Mouse (Mus musculus) midbrain, postnatal 0 days (tissue): Measurements from ENCODE around the gene Thumpd3. TPM values are rescaled to one million over a fixed set of nuclear protein-coding genes. Genes with fewer than 3 reads are reported as not detected.
A peak's percentile ranks its signal among the peaks of the same experiment; 100 is the strongest.

Source experiments
- ATAC-seq: fragments of 200-750 bp; cut with Nextera tagmentation; 2 replicates; pipeline ENCODE4 v1.8.0; 2017; ENCODE audit warnings: moderate number of reproducible peaks, mild to moderate bottlenecking, moderate TSS enrichment, moderate library complexity; ENCODE audit not compliant: low FRiP score
- DNase-seq: peaks from one replicate; pipeline ENCODE4 v3.0.0-alpha.2; 2015; ENCODE audit warnings: low spot score
- H3K27ac ChIP-seq: fragments of 300-500 bp; sonication (generic); 2 replicates; pipeline ENCODE4 v1.5.1; 2014; ENCODE audit warnings: low read depth, mild to moderate bottlenecking, low read length, mixed read lengths
- H3K27me3 ChIP-seq: fragments of 300-500 bp; sonication (generic); 2 replicates; pipeline ENCODE4 v1.6.1; 2014; ENCODE audit warnings: low read length, control low read depth, mixed read lengths; ENCODE audit not compliant: insufficient read depth
- H3K36me3 ChIP-seq: fragments of 300-500 bp; sonication (generic); 2 replicates; pipeline ENCODE4 v1.6.1; 2014; ENCODE audit warnings: low read length, control low read depth, mixed read lengths; ENCODE audit not compliant: insufficient read depth
- H3K4me1 ChIP-seq: fragments of 300-500 bp; sonication (generic); 2 replicates; pipeline ENCODE4 v1.6.1; 2014; ENCODE audit warnings: mild to moderate bottlenecking, control low read depth, antibody characterized with exemption, low read length, mixed read lengths; ENCODE audit not compliant: insufficient read depth
- H3K4me2 ChIP-seq: fragments of 300-500 bp; sonication (generic); 2 replicates; pipeline ENCODE4 v1.6.1; 2014; ENCODE audit warnings: low read depth, mild to moderate bottlenecking, low read length, mixed read lengths; ENCODE audit not compliant: poor library complexity, severe bottlenecking
- H3K4me3 ChIP-seq: fragments of 300-500 bp; sonication (generic); 2 replicates; pipeline ENCODE4 v1.5.1; 2014; ENCODE audit warnings: low read depth, mild to moderate bottlenecking, low read length, moderate library complexity
- H3K9ac ChIP-seq: fragments of 300-500 bp; sonication (generic); replicated peaks from 2 replicates; pipeline ENCODE4 v1.6.1; 2014; ENCODE audit warnings: mild to moderate bottlenecking, low read length, moderate library complexity, mixed read lengths; ENCODE audit not compliant: poor library complexity, severe bottlenecking
- H3K9me3 ChIP-seq: fragments of 300-500 bp; sonication (generic); 2 replicates; pipeline ENCODE4 v1.6.1; 2016; ENCODE audit warnings: low read length, control low read depth
- CTCF ChIP-seq: IDR thresholded peaks from 2 replicates; pipeline ENCODE4 v1.5.1; 2016; ENCODE audit warnings: antibody characterized with exemption, mild to moderate bottlenecking
- WGBS: fragments of 180-500 bp; shearing (Covaris S2); extraction: QIAGEN DNeasy Blood & Tissue Kit; methylation state at CpG from one replicate; pipeline ENCODE4 v1.1.7; 2014; 5-methylcytosine and 5-hydroxymethylcytosine counted together
- polyA plus RNA-seq: library from polyadenylated mRNA; unstranded; fragments of >200 nt; fragmentation: Nextera tagmentation; extraction: Ambion mirVana; gene quantifications from 2 replicates; pipeline ENCODE4 v1.2.1, GENCODE M21; 2015
- total RNA-seq: library from RNA; depleted of rRNA; stranded (reverse); fragments of >200 nt; gene quantifications from 2 replicates; pipeline ENCODE4 v1.2.3, GENCODE M21; 2014

Gene Thumpd3
- total and polyA plus RNA-seq, 2 experiments from 2014 or later = 33.7 to 40.5 TPM

- no peak for ATAC-seq
- no peak overlapping the region for H3K4me3 ChIP-seq
- H3K27me3 ChIP-seq = no peaks in the 10 kb centered on the region
- H3K4me1 ChIP-seq = no peaks in the 10 kb centered on the region
- H3K9me3 ChIP-seq = no peaks in the 10 kb centered on the region
- DNase-seq = no peak
- H3K36me3 ChIP-seq = peaks cover 23% of the 10 kb centered on the region
- TF ChIP-seq CTCF = no peak
- no peak overlapping the region for H3K27ac ChIP-seq
- no peak overlapping the region for H3K9ac ChIP-seq
- 100% methylated on average over 1 of the region's 1 CpGs for WGBS
- H3K4me2 ChIP-seq = no peak overlapping the region
Observed at GRCm38 (mm10) chr6:113069154-113069553, 23.1 kb downstream of the Thumpd3 start.

GRCm38 (mm10) chr6:113075261-113075660 is 29.2 kb downstream of the Thumpd3 start:
- DNase-seq = no peak
- Histone ChIP-seq H3K27me3 (no peaks in the 10 kb centered on the region), H3K4me2 (peak overlapping the region; percentile 60), H3K9me3 (no peaks in the 10 kb centered on the region), H3K27ac (peak overlapping the region; percentile 99), H3K9ac (peak overlapping the region; percentile 100; the same call in 1 of the 2 replicates), H3K4me1 (peaks cover 4% of the 10 kb centered on the region; the same call in 1 of the 2 replicates), H3K4me3 (peak overlapping the region; percentile 91), H3K36me3 (no peaks in the 10 kb centered on the region)
- ATAC-seq = no peak
- 29% methylated on average over 3 of the region's 3 CpGs for WGBS
- no peak for TF ChIP-seq CTCF

GRCm38 (mm10) chr6:113076012-113076685 is 30.1 kb downstream of the Thumpd3 start:
- under 1% methylated on average over 44 of the region's 55 CpGs for WGBS
- H3K27ac ChIP-seq = peak overlapping the region; percentile 99
- TF ChIP-seq CTCF = peak; percentile 64
- peaks cover 4% of the 10 kb centered on the region; the same call in 1 of the 2 replicates for H3K4me1 ChIP-seq
- H3K4me2 ChIP-seq = peak overlapping the region; percentile 60
- peak overlapping the region; percentile 100 for H3K9ac ChIP-seq
- peak overlapping the region; percentile 91 for H3K4me3 ChIP-seq
- H3K27me3 ChIP-seq = no peaks in the 10 kb centered on the region
- peak; percentile 62 for DNase-seq
- no peaks in the 10 kb centered on the region for H3K36me3 ChIP-seq
- peak; percentile 87 for ATAC-seq
- no peaks in the 10 kb centered on the region for H3K9me3 ChIP-seq

DNA sequence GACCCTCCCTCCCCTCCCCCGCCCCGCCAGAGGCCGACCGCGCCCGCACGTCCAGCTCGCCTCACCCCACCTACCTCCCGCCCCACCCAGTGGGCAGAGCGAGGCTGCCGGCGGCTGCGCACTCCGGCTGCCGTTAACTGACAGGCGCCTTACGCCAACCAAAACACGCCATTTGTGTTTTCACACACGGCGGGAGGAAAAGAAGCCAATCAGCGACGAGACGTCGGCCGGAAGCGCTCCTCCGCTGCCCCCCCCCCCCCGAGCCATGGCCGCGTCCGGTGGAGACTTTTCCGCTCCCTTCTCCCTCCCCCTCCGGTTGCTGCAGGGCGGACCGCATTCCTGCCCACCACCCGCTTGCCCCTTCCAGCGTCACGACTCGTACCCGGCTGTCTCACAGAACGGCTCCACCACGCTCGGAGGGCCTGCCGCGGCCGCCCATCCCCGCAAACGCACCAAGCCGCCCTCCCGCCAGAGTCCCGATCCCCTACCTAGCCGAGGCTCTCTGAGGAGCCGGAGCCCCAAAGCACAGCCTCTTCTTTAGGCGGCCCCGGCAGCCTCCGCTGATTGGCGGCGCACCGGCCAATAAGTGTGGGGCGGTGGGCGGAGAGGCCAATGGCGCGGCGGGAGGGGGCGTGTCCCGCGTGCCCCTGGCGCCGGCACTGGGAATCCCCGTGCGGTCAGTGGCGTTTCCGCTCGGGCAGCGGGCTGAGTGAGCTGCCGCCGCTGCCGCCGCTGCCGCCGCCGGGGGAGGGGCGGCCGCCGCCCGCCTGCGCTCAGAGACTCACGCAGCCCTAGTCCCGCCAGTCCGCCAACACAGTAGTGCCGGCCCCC is 30.9 kb downstream of the Thumpd3 start, which contains the start of gene Setd5:
Gene Setd5 (plus strand): TSS at position 680 of the 831 bp plus-strand sequence.
- H3K36me3 ChIP-seq = no peaks in the 10 kb centered on the region
- no peaks in the 10 kb centered on the region for H3K9me3 ChIP-seq
- H3K27ac ChIP-seq = peak within 1 kb of the TSS; percentile 99
- peak; percentile 99 for DNase-seq
- H3K4me1 ChIP-seq = peaks cover 4% of the 10 kb centered on the region; the same call in 1 of the 2 replicates
- H3K4me2 ChIP-seq = peak within 1 kb of the TSS; percentile 60
- H3K27me3 ChIP-seq = no peaks in the 10 kb centered on the region
- peak within 1 kb of the TSS; percentile 91 for H3K4me3 ChIP-seq
- TF ChIP-seq CTCF = no peak
- ATAC-seq = peak; percentile 94
- H3K9ac ChIP-seq = peak within 1 kb of the TSS; percentile 100
- WGBS = under 1% methylated on average over 37 of the region's 91 CpGs

- Histone ChIP-seq H3K27me3 (no peaks in the 10 kb centered on the region), H3K36me3 (no peaks in the 10 kb centered on the region), H3K4me1 (peaks cover 4% of the 10 kb centered on the region; the same call in 1 of the 2 replicates), H3K4me2 (peak overlapping the region; percentile 60), H3K27ac (peak overlapping the region; percentile 99), H3K9me3 (no peaks in the 10 kb centered on the region), H3K4me3 (peak overlapping the region; percentile 91), H3K9ac (peak overlapping the region; percentile 100)
- TF ChIP-seq CTCF = no peak
- DNase-seq (no peak), ATAC-seq (no peak)
- WGBS = under 1% methylated on average over 22 of the region's 28 CpGs
Observed at GRCm38 (mm10) chr6:113077569-113078030, 31.6 kb downstream of the Thumpd3 start.
